Mouse (Mus musculus) kidney, adult 2 months (tissue): ENCODE data around the gene Atp5d. TPM values are rescaled to one million over a fixed set of nuclear protein-coding genes. Genes with fewer than 3 reads are reported as not detected.

Experiments
- DNase-seq: peaks from one replicate; pipeline ENCODE4 v3.0.0; 2021
- H3K27ac ChIP-seq: fragments of 200-500 bp; 2 replicates; pipeline ENCODE4 v1.5.1; 2012; ENCODE audit warnings: low read depth, low read length, control low read depth, inconsistent platforms; ENCODE audit not compliant: insufficient read depth
- H3K27me3 ChIP-seq: fragments of 200-500 bp; replicated peaks from 2 replicates; pipeline ENCODE4 v1.6.1; 2012; ENCODE audit warnings: mild to moderate bottlenecking, moderate library complexity, low read length, inconsistent platforms; ENCODE audit not compliant: control insufficient read depth, insufficient read depth
- H3K36me3 ChIP-seq: fragments of 200-500 bp; 2 replicates; pipeline ENCODE4 v1.6.1; 2012; ENCODE audit warnings: mild to moderate bottlenecking, moderate library complexity, low read length, inconsistent platforms; ENCODE audit not compliant: control insufficient read depth, insufficient read depth
- H3K4me1 ChIP-seq: fragments of 200-500 bp; 2 replicates; pipeline ENCODE4 v1.6.1; 2011; ENCODE audit warnings: low read length; ENCODE audit not compliant: control insufficient read depth, insufficient read depth
- H3K4me3 ChIP-seq: fragments of 200-500 bp; 2 replicates; pipeline ENCODE4 v1.5.1; 2011; ENCODE audit warnings: mild to moderate bottlenecking, low read depth, low read length, control low read depth; ENCODE audit not compliant: insufficient read depth
- CTCF ChIP-seq: fragments of 200-500 bp; conservative IDR thresholded peaks from 2 replicates; pipeline ENCODE4 v1.5.1; 2011; ENCODE audit warnings: low read depth, mild to moderate bottlenecking, control low read depth, low read length, moderate library complexity, mixed read lengths; ENCODE audit not compliant: insufficient read depth, insufficient read length
- POLR2A ChIP-seq: fragments of 200-500 bp; IDR thresholded peaks from one replicate; pipeline ENCODE4 v1.6.1; 2011; ENCODE audit warnings: low read depth, low read length, control low read depth
- WGBS: fragments of 180-500 bp; shearing (Covaris S2); methylation state at CpG from one replicate; pipeline ENCODE4 v1.1.7; 2018; 5-methylcytosine and 5-hydroxymethylcytosine counted together
- polyA plus RNA-seq: library from polyadenylated mRNA; depleted of rRNA; stranded (reverse); fragments of >200 nt; gene quantifications from 2 replicates; pipeline ENCODE4 v1.2.3, GENCODE M21; 2012

The Atp5d gene
- polyA plus RNA-seq, 1 experiment, result 1,948 TPM

GRCm38 (mm10) chr10:80141243-80141642 is 2.8 kb downstream of the Atp5d start:
- peak; percentile 98 for DNase-seq
- Histone ChIP-seq H3K27ac (peak overlapping the region; percentile 78), H3K36me3 (no peaks in the 10 kb centered on the region), H3K4me1 (peaks cover 10% of the 10 kb centered on the region), H3K27me3 (no peaks in the 10 kb centered on the region), H3K4me3 (peak overlapping the region; percentile 44)
- TF ChIP-seq CTCF, result peak; percentile 82
- peak; percentile 23 for TF ChIP-seq POLR2A
- under 1% methylated on average over 29 of the region's 29 CpGs for WGBS

GRCm38 (mm10) chr10:80141786-80142529 is 3.5 kb downstream of the Atp5d start:
- TF ChIP-seq POLR2A (peak; percentile 87), CTCF (no peak)
- no peaks in the 10 kb centered on the region for H3K27me3 ChIP-seq
- WGBS, result under 1% methylated on average over 43 of the region's 43 CpGs
- peak overlapping the region; percentile 77 for H3K4me3 ChIP-seq
- DNase-seq, result peak; percentile 99
- no peaks in the 10 kb centered on the region for H3K36me3 ChIP-seq
- peaks cover 16% of the 10 kb centered on the region for H3K4me1 ChIP-seq
- peak overlapping the region; percentile 96 for H3K27ac ChIP-seq

- H3K4me1 ChIP-seq, result peaks cover 22% of the 10 kb centered on the region
- TF ChIP-seq CTCF (no peak), POLR2A (no peak)
- H3K36me3 ChIP-seq, result no peaks in the 10 kb centered on the region
- peak overlapping the region; percentile 96 for H3K27ac ChIP-seq
- peak overlapping the region; percentile 77 for H3K4me3 ChIP-seq
- no peaks in the 10 kb centered on the region for H3K27me3 ChIP-seq
- DNase-seq, result peak; percentile 79
- under 1% methylated on average over 15 of the region's 15 CpGs for WGBS
These were observed 4.1 kb downstream of the Atp5d start for GRCm38 (mm10) chr10:80142530-80142925.

GRCm38 (mm10) chr10:80143664-80144063 is 5.2 kb downstream of the Atp5d start:
- H3K4me1 ChIP-seq, result peaks cover 23% of the 10 kb centered on the region
- no peaks in the 10 kb centered on the region for H3K27me3 ChIP-seq
- H3K27ac ChIP-seq, result no peak overlapping the region
- 80% methylated on average over 7 of the region's 7 CpGs for WGBS
- no peak overlapping the region for H3K4me3 ChIP-seq
- H3K36me3 ChIP-seq, result no peaks in the 10 kb centered on the region
- TF ChIP-seq POLR2A (no peak), CTCF (no peak)
- DNase-seq, result no peak

- peaks cover 23% of the 10 kb centered on the region for H3K4me1 ChIP-seq
- no peak for TF ChIP-seq CTCF
- no peak for TF ChIP-seq POLR2A
These were observed 5.7 kb downstream of the Atp5d start for GRCm38 (mm10) chr10:80144159-80144558.

GRCm38 (mm10) chr10:80144864-80145838 is 6.7 kb downstream of the Atp5d start:
- Histone ChIP-seq H3K4me1 (peaks cover 23% of the 10 kb centered on the region), H3K36me3 (peaks cover 3% of the 10 kb centered on the region; the same call in 1 of the 2 replicates), H3K4me3 (no peak overlapping the region), H3K27ac (0 out of 2 replicates have a peak overlapping the region, but pooled peaks have one; percentile 0), H3K27me3 (no peaks in the 10 kb centered on the region)
- DNase-seq, result peak; percentile 76
- TF ChIP-seq CTCF (peak; percentile 79), POLR2A (no peak)
- WGBS, result 65% methylated on average over 20 of the region's 20 CpGs

More at GRCm38 (mm10) chr10:80144159-80144558, 5.7 kb downstream of the Atp5d start:
- H3K27me3 ChIP-seq, result no peaks in the 10 kb centered on the region
- WGBS, result 87% methylated on average over 12 of the region's 12 CpGs
- H3K27ac ChIP-seq, result no peak overlapping the region
- no peak for DNase-seq
- H3K4me3 ChIP-seq, result no peak overlapping the region
- no peaks in the 10 kb centered on the region for H3K36me3 ChIP-seq

GRCm38 (mm10) chr10:80145896-80146295 is 7.5 kb downstream of the Atp5d start:
- Histone ChIP-seq H3K4me1 (peaks cover 23% of the 10 kb centered on the region), H3K4me3 (no peak overlapping the region), H3K27me3 (no peaks in the 10 kb centered on the region), H3K27ac (0 out of 2 replicates have a peak overlapping the region, but pooled peaks have one; percentile 0), H3K36me3 (peaks cover 6% of the 10 kb centered on the region; the same call in 1 of the 2 replicates)
- TF ChIP-seq CTCF, result no peak
- no peak for TF ChIP-seq POLR2A
- 55% methylated on average over 6 of the region's 6 CpGs for WGBS
- DNase-seq, result peak; percentile 84
